Mouse (Mus musculus): ENCODE measurements around the gene Taar4.

The Taar4 gene

DNA sequence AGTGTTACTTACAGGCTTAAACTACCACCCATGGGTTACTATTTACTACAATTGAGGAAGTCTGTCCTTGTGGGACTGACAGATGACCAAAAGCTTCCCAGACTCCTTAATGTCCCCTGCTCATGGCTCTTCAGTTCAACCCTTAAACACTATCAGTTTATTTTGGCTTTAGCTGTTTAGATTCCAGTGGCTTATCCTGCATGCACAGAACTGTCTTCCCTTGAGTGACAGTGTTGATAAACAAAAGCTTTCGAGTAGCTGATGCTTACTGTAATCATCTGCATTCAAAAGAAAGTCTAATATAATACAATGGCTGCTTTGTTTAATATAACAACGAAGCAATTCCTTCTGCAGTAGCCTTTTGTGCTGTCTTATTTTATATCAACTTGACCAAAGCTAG is 46.7 kb downstream of the Taar4 start:
- DNase-seq (ENCODE audit: low read depth) = peak; percentile 40

DNA sequence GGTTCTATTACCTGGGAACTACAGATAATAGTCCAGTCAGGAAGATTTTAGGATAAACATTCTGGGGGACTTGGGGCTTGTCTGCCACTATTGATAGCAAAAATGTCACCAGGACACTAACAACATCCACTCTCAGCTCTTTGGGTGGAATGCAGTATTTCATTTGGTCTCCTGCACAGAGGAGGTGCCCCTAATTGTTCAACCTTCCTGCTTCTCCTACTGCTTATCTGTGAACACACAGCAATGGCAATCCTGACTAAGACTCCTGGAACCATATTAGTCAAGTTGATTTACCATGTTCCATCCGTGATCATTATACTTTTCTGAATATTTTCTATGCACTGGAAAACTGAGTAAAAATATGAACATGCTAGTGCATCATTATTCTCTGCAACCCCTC is 47.8 kb downstream of the Taar4 start:
- no peak for DNase-seq (ENCODE audit: low read depth)

All from c-Kit-positive CD71-positive TER-119-negative erythroid progenitor cells, embryonic 14.5 days (primary cell).